Mouse (Mus musculus) embryonic facial prominence, embryonic 14.5 days (tissue): ENCODE measurements around the gene Gamt. TPM values are rescaled to one million over a fixed set of nuclear protein-coding genes. Genes with fewer than 3 reads are reported as not detected.

Experiments
- ATAC-seq: fragments of 200-750 bp; cut with Nextera tagmentation; 2 replicates; pipeline ENCODE4 v1.8.0; 2017; ENCODE audit warnings: low read depth, moderate number of reproducible peaks, moderate TSS enrichment
- DNase-seq: peaks from one replicate; pipeline ENCODE4 v3.0.0-alpha.2; 2015; ENCODE audit warnings: low spot score
- H3K27ac ChIP-seq: fragments of 300-500 bp; sonication (generic); replicated peaks from 2 replicates; pipeline ENCODE4 v1.5.1; 2014; ENCODE audit warnings: low read depth, mild to moderate bottlenecking, low read length, moderate library complexity
- H3K27me3 ChIP-seq: fragments of 300-500 bp; sonication (generic); replicated peaks from 2 replicates; pipeline ENCODE4 v1.6.1; 2014; ENCODE audit warnings: low read length; ENCODE audit not compliant: control insufficient read depth, insufficient read depth
- H3K36me3 ChIP-seq: fragments of 300-500 bp; sonication (generic); 2 replicates; pipeline ENCODE4 v1.6.1; 2014; ENCODE audit warnings: low read length, mixed read lengths; ENCODE audit not compliant: control insufficient read depth, insufficient read depth
- H3K4me1 ChIP-seq: fragments of 300-500 bp; sonication (generic); 2 replicates; pipeline ENCODE4 v1.6.1; 2014; ENCODE audit warnings: antibody characterized with exemption, low read length; ENCODE audit not compliant: control insufficient read depth, insufficient read depth
- H3K4me2 ChIP-seq: fragments of 300-500 bp; sonication (generic); 2 replicates; pipeline ENCODE4 v1.6.1; 2014; ENCODE audit warnings: low read depth, mild to moderate bottlenecking, low read length, moderate library complexity, mixed read lengths
- H3K4me3 ChIP-seq: fragments of 300-500 bp; sonication (generic); 2 replicates; pipeline ENCODE4 v1.5.1; 2014; ENCODE audit warnings: low read depth, mild to moderate bottlenecking, low read length
- H3K9ac ChIP-seq: fragments of 300-500 bp; sonication (generic); 2 replicates; pipeline ENCODE4 v1.6.1; 2014; ENCODE audit warnings: low read depth, mild to moderate bottlenecking, low read length, moderate library complexity, mixed read lengths
- H3K9me3 ChIP-seq: fragments of 300-500 bp; sonication (generic); 2 replicates; pipeline ENCODE4 v1.6.1; 2016; ENCODE audit warnings: low read length; ENCODE audit not compliant: control insufficient read depth
- WGBS: fragments of 180-500 bp; shearing (Covaris S2); extraction: QIAGEN DNeasy Blood & Tissue Kit; methylation state at CpG from one replicate; pipeline ENCODE4 v1.1.7; 2014; 5-methylcytosine and 5-hydroxymethylcytosine counted together
- polyA plus RNA-seq: library from polyadenylated mRNA; unstranded; fragments of >200 nt; fragmentation: Nextera tagmentation; extraction: Ambion mirVana; gene quantifications from 2 replicates; pipeline ENCODE4 v1.2.1, GENCODE M21; 2014

Gene Gamt
- polyA plus RNA-seq, 1 experiment from 2014 or later = 139 TPM

DNA sequence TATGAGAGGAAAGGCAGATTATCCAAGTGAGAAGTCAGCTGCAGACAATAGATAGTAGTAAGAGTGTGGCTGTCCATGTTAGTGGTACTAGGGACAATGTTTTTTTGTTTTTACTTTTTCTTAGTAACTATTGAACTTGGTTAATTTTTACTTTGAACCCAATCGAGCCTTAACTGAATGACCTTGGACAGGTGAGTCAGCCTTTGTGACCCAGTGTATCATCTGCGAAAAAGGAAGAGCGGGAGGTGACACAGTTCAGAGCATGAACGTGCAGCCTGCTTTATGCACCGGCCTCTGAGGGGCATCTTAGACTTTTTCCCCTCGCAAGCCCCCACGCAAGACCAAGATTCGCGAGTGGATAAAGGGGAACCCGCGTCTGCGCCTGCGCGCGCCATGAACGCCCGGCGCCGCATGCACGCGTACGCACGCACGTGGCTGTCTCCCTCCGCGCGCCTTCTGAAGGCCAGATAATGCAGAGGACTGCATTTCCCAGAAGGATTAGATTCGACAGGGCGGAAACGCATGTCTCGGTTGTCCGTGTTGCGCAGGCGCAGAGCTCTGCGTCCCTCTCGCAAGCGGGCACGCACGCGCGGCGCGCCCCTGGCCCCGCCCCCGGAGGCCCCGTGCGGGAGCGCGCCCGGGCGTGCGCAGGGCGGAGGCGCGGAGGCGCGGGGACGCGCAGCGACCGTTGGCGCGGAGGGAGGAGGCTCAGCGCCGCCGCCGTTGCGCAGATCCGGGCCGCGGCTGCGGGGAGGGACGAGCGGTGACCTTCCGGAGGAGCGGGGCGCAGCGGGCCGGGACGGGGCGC, 3.7 kb upstream of the Gamt start:
- Histone ChIP-seq H3K4me3 (peak overlapping the region; percentile 76), H3K27me3 (no peaks in the 10 kb centered on the region), H3K36me3 (peaks cover 20% of the 10 kb centered on the region; the same call in 1 of the 2 replicates), H3K27ac (peak overlapping the region; percentile 68), H3K4me2 (peak overlapping the region; percentile 75), H3K9ac (peak overlapping the region; percentile 89), H3K9me3 (no peaks in the 10 kb centered on the region), H3K4me1 (peaks cover 45% of the 10 kb centered on the region)
- peak; percentile 51 for ATAC-seq
- WGBS = 3% methylated on average over 42 of the region's 81 CpGs
- DNase-seq = peak; percentile 100

DNA sequence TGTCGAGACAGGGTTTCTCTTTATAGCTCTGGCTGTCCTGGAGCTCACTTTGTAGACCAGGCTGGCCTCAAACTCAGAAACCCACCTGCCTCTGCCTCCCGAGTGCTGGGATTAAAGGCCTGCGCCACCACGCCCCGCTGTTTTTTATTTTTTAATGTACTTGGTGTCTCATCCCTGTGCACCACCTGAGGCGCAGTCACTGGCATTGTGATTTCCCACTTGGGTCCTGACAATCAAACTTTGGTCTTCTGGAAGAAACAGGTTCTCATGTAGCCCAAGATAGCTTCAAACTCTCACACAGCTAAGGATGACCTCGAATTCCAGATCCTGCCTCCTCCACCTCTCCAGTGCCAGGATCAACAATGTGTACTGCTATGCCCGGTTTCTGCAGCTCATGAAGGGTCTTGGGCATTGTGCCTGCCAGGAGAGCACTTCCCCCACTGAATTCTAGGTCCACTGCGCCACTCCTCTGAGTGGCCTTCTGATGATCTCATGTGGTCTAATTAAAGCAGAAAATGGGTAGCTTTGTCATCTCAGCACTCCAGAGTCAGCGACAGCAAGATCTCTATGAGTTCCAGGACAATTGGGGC, 2.1 kb upstream of the Gamt start:
- ATAC-seq (no peak), DNase-seq (no peak)
- no peaks in the 10 kb centered on the region for H3K9me3 ChIP-seq
- H3K4me1 ChIP-seq = peaks cover 42% of the 10 kb centered on the region
- WGBS = 90% methylated on average over 10 of the region's 10 CpGs
- no peak overlapping the region for H3K4me3 ChIP-seq
- no peak overlapping the region for H3K27ac ChIP-seq
- peaks cover 23% of the 10 kb centered on the region for H3K36me3 ChIP-seq
- H3K27me3 ChIP-seq = no peaks in the 10 kb centered on the region
- no peak overlapping the region for H3K9ac ChIP-seq
- H3K4me2 ChIP-seq = no peak overlapping the region

DNA sequence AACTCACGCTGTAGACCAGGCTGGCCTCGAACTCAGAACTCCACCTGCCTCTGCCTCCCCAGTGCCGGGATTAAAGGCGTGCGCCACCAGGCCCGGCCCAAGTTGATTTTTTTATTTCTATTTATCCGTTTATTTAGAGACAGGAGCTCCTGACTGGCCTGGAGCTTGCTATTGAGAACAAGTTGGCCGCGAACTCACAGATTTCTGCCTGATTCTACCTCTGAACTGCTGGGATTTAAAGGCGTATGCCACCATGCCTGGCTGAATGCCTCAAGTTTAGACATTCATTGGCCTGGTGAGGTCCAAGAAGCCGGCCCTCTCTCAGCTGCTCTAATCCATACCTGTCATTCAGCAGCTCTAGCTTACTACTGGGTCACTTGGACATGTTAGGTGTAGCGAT, 1.4 kb upstream of the Gamt start:
- Histone ChIP-seq H3K9ac (peak overlapping the region; percentile 69; the same call in 1 of the 2 replicates), H3K4me2 (peak overlapping the region; percentile 97), H3K4me1 (peaks cover 35% of the 10 kb centered on the region), H3K27me3 (no peaks in the 10 kb centered on the region), H3K36me3 (peaks cover 22% of the 10 kb centered on the region), H3K4me3 (peak overlapping the region; percentile 58), H3K27ac (peak overlapping the region; percentile 98), H3K9me3 (no peaks in the 10 kb centered on the region)
- 78% methylated on average over 12 of the region's 12 CpGs for WGBS
- ATAC-seq (no peak), DNase-seq (no peak)

GRCm38 (mm10) chr10:80261585-80261968, 765 bp upstream of the Gamt start:
- 0% methylated on average over 14 of the region's 14 CpGs for WGBS
- no peaks in the 10 kb centered on the region for H3K9me3 ChIP-seq
- ATAC-seq (peak; percentile 64), DNase-seq (peak; percentile 97)
- peak overlapping the region; percentile 98 for H3K27ac ChIP-seq
- no peaks in the 10 kb centered on the region for H3K27me3 ChIP-seq
- H3K4me3 ChIP-seq = peak overlapping the region; percentile 58
- H3K4me2 ChIP-seq = peak overlapping the region; percentile 97
- peak overlapping the region; percentile 69 for H3K9ac ChIP-seq
- peaks cover 30% of the 10 kb centered on the region for H3K4me1 ChIP-seq
- peaks cover 25% of the 10 kb centered on the region for H3K36me3 ChIP-seq

- Histone ChIP-seq H3K4me1 (peaks cover 21% of the 10 kb centered on the region), H3K36me3 (peaks cover 41% of the 10 kb centered on the region), H3K27me3 (no peaks in the 10 kb centered on the region), H3K4me3 (peak overlapping the region; percentile 58), H3K27ac (peak overlapping the region; percentile 98), H3K9ac (peak overlapping the region; percentile 69), H3K9me3 (no peaks in the 10 kb centered on the region), H3K4me2 (peak overlapping the region; percentile 97)
- DNase-seq = peak; percentile 71
- ATAC-seq = no peak
- WGBS = 7% methylated on average over 18 of the region's 19 CpGs
Observed at GRCm38 (mm10) chr10:80259861-80260641, 761 bp downstream of the Gamt start.

- no peak overlapping the region for H3K27ac ChIP-seq
- no peaks in the 10 kb centered on the region for H3K27me3 ChIP-seq
- H3K9me3 ChIP-seq = no peaks in the 10 kb centered on the region
- peak overlapping the region; percentile 58 for H3K4me3 ChIP-seq
- H3K9ac ChIP-seq = peak overlapping the region; percentile 69; the same call in 1 of the 2 replicates
- no peak for DNase-seq
- 72% methylated on average over 6 of the region's 6 CpGs for WGBS
- no peak for ATAC-seq
- H3K36me3 ChIP-seq = peaks cover 47% of the 10 kb centered on the region
- peaks cover 21% of the 10 kb centered on the region for H3K4me1 ChIP-seq
- H3K4me2 ChIP-seq = peak overlapping the region; percentile 97
Observed at GRCm38 (mm10) chr10:80259463-80259805, 1.4 kb downstream of the Gamt start.

DNA sequence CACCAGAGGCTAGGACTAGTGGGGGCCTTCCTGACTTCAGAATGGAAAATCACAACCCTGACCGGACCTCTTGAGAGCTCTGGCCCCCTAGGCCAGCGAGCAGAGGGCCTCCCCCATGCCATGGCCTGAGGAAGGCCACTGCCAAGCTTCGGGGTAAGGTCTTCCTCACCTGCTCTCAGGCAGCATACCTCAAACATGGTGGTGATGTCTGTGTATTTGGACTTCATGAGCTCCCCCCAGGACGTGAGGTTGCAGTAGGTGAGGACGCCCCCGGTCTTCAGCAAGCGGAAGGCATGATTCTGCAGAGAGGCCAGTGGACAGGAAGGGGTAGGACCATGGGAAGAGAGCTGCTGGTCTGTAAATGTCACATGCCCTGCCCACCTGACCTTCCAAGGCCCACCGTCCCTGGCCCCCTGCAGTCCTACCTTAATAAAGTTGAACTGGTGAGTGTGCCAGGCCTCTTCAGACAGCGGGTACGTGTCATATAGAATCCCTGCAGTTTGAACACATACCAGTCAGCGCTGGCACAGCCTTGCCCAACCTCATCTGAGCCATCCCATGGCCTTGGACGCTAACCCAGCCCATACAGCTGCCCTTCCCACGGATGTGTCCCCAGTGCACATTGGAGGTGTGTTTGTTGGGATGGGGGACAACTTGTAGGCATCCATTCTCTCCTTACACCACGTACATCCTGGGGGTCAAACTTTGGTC, 1.9 kb downstream of the Gamt start:
- peaks cover 17% of the 10 kb centered on the region for H3K4me1 ChIP-seq
- peaks cover 52% of the 10 kb centered on the region for H3K36me3 ChIP-seq
- no peak overlapping the region for H3K9ac ChIP-seq
- no peak overlapping the region for H3K27ac ChIP-seq
- H3K4me2 ChIP-seq = peak overlapping the region; percentile 97; the same call in 1 of the 2 replicates
- no peaks in the 10 kb centered on the region for H3K9me3 ChIP-seq
- ATAC-seq = no peak
- no peak for DNase-seq
- 91% methylated on average over 12 of the region's 14 CpGs for whole genome bisulfite sequencing
- H3K4me3 ChIP-seq = no peak overlapping the region
- H3K27me3 ChIP-seq = no peaks in the 10 kb centered on the region

- DNase-seq = no peak
- H3K27ac ChIP-seq = no peak overlapping the region
- no peaks in the 10 kb centered on the region for H3K27me3 ChIP-seq
- peaks cover 17% of the 10 kb centered on the region for H3K4me1 ChIP-seq
- H3K9ac ChIP-seq = no peak overlapping the region
- H3K4me3 ChIP-seq = no peak overlapping the region
- WGBS = 85% methylated on average over 2 of the region's 2 CpGs
- H3K4me2 ChIP-seq = no peak overlapping the region
- ATAC-seq = no peak
- H3K36me3 ChIP-seq = peaks cover 59% of the 10 kb centered on the region
- H3K9me3 ChIP-seq = no peaks in the 10 kb centered on the region
Observed at GRCm38 (mm10) chr10:80257936-80258335, 2.9 kb downstream of the Gamt start.
